Mouse (Mus musculus): ENCODE measurements around the gene Iqschfp. TPM values are rescaled to one million over a fixed set of nuclear protein-coding genes. Genes with fewer than 3 reads are reported as not detected.
A peak's percentile ranks its signal among the peaks of the same experiment; 100 is the strongest.

Iqschfp gene
- polyA plus RNA-seq, 1 experiment from 2014 or later = 0.10 TPM

DNA sequence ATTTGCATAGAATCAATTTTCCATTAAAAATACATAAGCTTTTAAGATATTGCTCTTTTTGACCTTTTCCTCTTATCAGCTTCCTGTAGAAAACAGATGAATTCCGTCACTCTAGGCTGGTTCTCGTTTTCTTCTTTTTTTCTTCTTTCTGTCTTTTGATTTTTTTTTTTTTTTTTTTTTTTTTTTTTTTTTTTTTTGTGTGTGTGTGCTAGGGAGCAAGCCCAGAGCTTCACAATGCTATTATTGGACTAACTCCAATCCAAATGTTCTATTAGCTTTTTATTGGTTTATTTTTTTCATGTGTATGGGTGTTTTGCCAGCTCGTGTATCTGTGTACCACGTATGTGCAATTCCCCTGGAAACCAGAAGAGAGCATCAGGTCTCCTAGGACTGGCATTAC, 592.5 kb downstream of the Iqschfp start:
- no peak for ATAC-seq (ENCODE audit: insufficient read depth, low FRiP score)
- Histone ChIP-seq H3K4me2 (ENCODE audit: low read depth, low read length) (no peak overlapping the region), H3K27ac (ENCODE audit: low read length) (no peak overlapping the region), H3K9me3 (replicated peaks; ENCODE audit: control insufficient read depth, low read length) (no peaks in the 10 kb centered on the region), H3K4me1 (ENCODE audit: control insufficient read depth, insufficient read depth, low read length) (no peaks in the 10 kb centered on the region), H3K9ac (ENCODE audit: low read length) (no peak overlapping the region), H3K27me3 (ENCODE audit: control insufficient read depth, insufficient read depth, low read length) (no peaks in the 10 kb centered on the region), H3K36me3 (ENCODE audit: control insufficient read depth, insufficient read depth, low read length) (no peaks in the 10 kb centered on the region), H3K4me3 (replicated peaks; ENCODE audit: low read length) (no peak overlapping the region)
- 76% methylated on average over 4 of the region's 4 CpGs for WGBS

- WGBS = 86% methylated on average over 1 of the region's 1 CpGs
- H3K9ac ChIP-seq (ENCODE audit: low read length) = no peak overlapping the region
- H3K4me2 ChIP-seq (ENCODE audit: low read depth, low read length) = no peak overlapping the region
- H3K4me1 ChIP-seq (ENCODE audit: control insufficient read depth, insufficient read depth, low read length) = no peaks in the 10 kb centered on the region
- H3K27ac ChIP-seq (ENCODE audit: low read length) = no peak overlapping the region
- no peaks in the 10 kb centered on the region for H3K36me3 ChIP-seq (ENCODE audit: control insufficient read depth, insufficient read depth, low read length)
- no peak overlapping the region for H3K4me3 ChIP-seq (replicated peaks; ENCODE audit: low read length)
- no peak for ATAC-seq (ENCODE audit: insufficient read depth, low FRiP score)
- H3K9me3 ChIP-seq (replicated peaks; ENCODE audit: control insufficient read depth, low read length) = no peaks in the 10 kb centered on the region
- H3K27me3 ChIP-seq (ENCODE audit: control insufficient read depth, insufficient read depth, low read length) = no peaks in the 10 kb centered on the region
Measured at GRCm38 (mm10) chr3:68487621-68488020, 595.6 kb downstream of the Iqschfp start.

DNA sequence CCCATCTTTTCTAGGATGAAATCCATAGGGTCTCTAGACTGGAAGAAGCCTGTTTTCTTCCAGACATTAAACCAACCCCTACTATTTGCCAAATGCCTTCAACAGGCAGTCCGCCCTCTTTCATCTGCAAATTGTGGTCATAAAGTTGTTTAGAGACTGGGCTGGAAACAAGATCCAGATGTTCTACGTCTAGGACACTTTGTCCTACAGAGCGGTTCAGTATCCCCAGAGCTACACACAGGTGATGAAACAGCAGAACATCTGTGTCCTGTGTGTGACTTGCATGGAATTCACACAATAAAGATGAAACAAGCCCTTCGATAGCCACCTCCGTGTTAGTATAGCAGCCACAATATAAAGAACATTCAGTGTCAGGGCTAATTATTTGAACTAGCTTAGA, 596.3 kb downstream of the Iqschfp start:
- ATAC-seq (ENCODE audit: insufficient read depth, low FRiP score) = no peak
- Histone ChIP-seq H3K36me3 (ENCODE audit: control insufficient read depth, insufficient read depth, low read length) (no peaks in the 10 kb centered on the region), H3K4me2 (ENCODE audit: low read depth, low read length) (no peak overlapping the region), H3K4me1 (ENCODE audit: control insufficient read depth, insufficient read depth, low read length) (no peaks in the 10 kb centered on the region), H3K27me3 (ENCODE audit: control insufficient read depth, insufficient read depth, low read length) (no peaks in the 10 kb centered on the region), H3K9me3 (replicated peaks; ENCODE audit: control insufficient read depth, low read length) (no peaks in the 10 kb centered on the region), H3K4me3 (replicated peaks; ENCODE audit: low read length) (no peak overlapping the region), H3K27ac (ENCODE audit: low read length) (no peak overlapping the region), H3K9ac (ENCODE audit: low read length) (no peak overlapping the region)
- 53% methylated on average over 5 of the region's 5 CpGs for WGBS

- WGBS = 59% methylated on average over 6 of the region's 6 CpGs
- Histone ChIP-seq H3K9ac (ENCODE audit: low read length) (no peak overlapping the region), H3K27ac (ENCODE audit: low read length) (peak overlapping the region; percentile 95), H3K4me1 (ENCODE audit: control insufficient read depth, insufficient read depth, low read length) (peaks cover 9% of the 10 kb centered on the region; the same call in 1 of the 2 replicates), H3K9me3 (replicated peaks; ENCODE audit: control insufficient read depth, low read length) (no peaks in the 10 kb centered on the region), H3K27me3 (ENCODE audit: control insufficient read depth, insufficient read depth, low read length) (no peaks in the 10 kb centered on the region), H3K4me2 (ENCODE audit: low read depth, low read length) (no peak overlapping the region), H3K36me3 (ENCODE audit: control insufficient read depth, insufficient read depth, low read length) (no peaks in the 10 kb centered on the region), H3K4me3 (replicated peaks; ENCODE audit: low read length) (no peak overlapping the region)
- no peak for ATAC-seq (ENCODE audit: insufficient read depth, low FRiP score)
Measured at GRCm38 (mm10) chr3:68491516-68491915, 599.5 kb downstream of the Iqschfp start.

DNA sequence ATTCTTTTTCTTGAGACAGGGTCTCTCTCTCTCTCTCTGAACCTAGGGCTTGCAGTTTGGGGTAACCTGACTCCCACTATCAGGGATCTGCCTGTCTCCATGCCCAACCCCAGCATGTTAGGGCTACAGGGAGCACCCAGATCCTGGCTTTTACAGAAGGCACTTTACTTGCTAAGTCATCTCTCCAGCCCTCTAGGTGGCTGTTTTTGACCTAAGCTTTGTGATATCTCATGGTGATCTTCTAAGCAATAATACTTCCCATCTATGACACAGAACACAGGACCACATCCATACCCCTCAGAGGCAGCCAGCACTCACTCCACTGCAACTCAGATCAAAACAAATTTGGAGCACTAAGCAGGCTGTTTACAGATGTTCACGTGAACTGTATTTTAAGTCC, 600.0 kb downstream of the Iqschfp start:
- Histone ChIP-seq H3K4me1 (ENCODE audit: control insufficient read depth, insufficient read depth, low read length) (peaks cover 11% of the 10 kb centered on the region; the same call in 1 of the 2 replicates), H3K9ac (ENCODE audit: low read length) (no peak overlapping the region), H3K4me3 (replicated peaks; ENCODE audit: low read length) (no peak overlapping the region), H3K9me3 (replicated peaks; ENCODE audit: control insufficient read depth, low read length) (no peaks in the 10 kb centered on the region), H3K36me3 (ENCODE audit: control insufficient read depth, insufficient read depth, low read length) (no peaks in the 10 kb centered on the region), H3K27me3 (ENCODE audit: control insufficient read depth, insufficient read depth, low read length) (no peaks in the 10 kb centered on the region), H3K27ac (ENCODE audit: low read length) (peak overlapping the region; percentile 95), H3K4me2 (ENCODE audit: low read depth, low read length) (no peak overlapping the region)
- WGBS = 43% methylated on average over 1 of the region's 1 CpGs
- ATAC-seq (ENCODE audit: insufficient read depth, low FRiP score) = no peak

GRCm38 (mm10) chr3:68492513-68492912, 600.5 kb downstream of the Iqschfp start:
- Histone ChIP-seq H3K9me3 (replicated peaks; ENCODE audit: control insufficient read depth, low read length) (no peaks in the 10 kb centered on the region), H3K36me3 (ENCODE audit: control insufficient read depth, insufficient read depth, low read length) (no peaks in the 10 kb centered on the region), H3K4me1 (ENCODE audit: control insufficient read depth, insufficient read depth, low read length) (peaks cover 11% of the 10 kb centered on the region; the same call in 1 of the 2 replicates), H3K27me3 (ENCODE audit: control insufficient read depth, insufficient read depth, low read length) (no peaks in the 10 kb centered on the region), H3K27ac (ENCODE audit: low read length) (peak overlapping the region; percentile 95), H3K4me3 (replicated peaks; ENCODE audit: low read length) (peak overlapping the region; percentile 79), H3K4me2 (ENCODE audit: low read depth, low read length) (peak overlapping the region; percentile 93), H3K9ac (ENCODE audit: low read length) (peak overlapping the region; percentile 23; the same call in 1 of the 2 replicates)
- no peak for ATAC-seq (ENCODE audit: insufficient read depth, low FRiP score)
- WGBS = 21% methylated on average over 3 of the region's 3 CpGs

DNA sequence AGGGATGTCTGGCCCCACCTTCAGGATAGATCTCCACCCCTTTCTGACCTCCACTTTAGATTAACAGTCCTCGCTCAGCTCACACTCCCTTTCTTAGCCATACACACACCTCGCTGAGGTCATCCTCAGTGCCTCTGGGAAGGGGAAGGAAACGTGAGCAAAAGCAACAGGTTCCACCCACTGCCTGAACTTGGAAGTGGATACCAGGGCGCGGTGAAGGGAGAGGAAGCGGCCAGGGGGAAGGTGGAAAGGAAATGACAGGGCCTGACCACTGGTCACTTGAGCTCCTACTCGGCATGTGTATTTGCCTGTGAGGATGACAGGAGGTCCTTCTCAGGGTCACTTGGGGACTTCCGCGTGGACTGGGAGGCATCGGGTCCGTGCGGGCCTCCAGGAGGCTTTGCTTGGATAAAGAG, 601.1 kb downstream of the Iqschfp start:
- Histone ChIP-seq H3K9ac (ENCODE audit: low read length) (peak overlapping the region; percentile 88), H3K36me3 (ENCODE audit: control insufficient read depth, insufficient read depth, low read length) (no peaks in the 10 kb centered on the region), H3K4me2 (ENCODE audit: low read depth, low read length) (peak overlapping the region; percentile 93), H3K27ac (ENCODE audit: low read length) (peak overlapping the region; percentile 95), H3K4me3 (replicated peaks; ENCODE audit: low read length) (peak overlapping the region; percentile 79), H3K4me1 (ENCODE audit: control insufficient read depth, insufficient read depth, low read length) (peaks cover 11% of the 10 kb centered on the region; the same call in 1 of the 2 replicates), H3K9me3 (replicated peaks; ENCODE audit: control insufficient read depth, low read length) (no peaks in the 10 kb centered on the region), H3K27me3 (ENCODE audit: control insufficient read depth, insufficient read depth, low read length) (no peaks in the 10 kb centered on the region)
- peak; percentile 77 for ATAC-seq (ENCODE audit: insufficient read depth, low FRiP score)
- WGBS = 2% methylated on average over 12 of the region's 12 CpGs

- H3K9me3 ChIP-seq (replicated peaks; ENCODE audit: control insufficient read depth, low read length) = no peaks in the 10 kb centered on the region
- peak overlapping the region; percentile 93 for H3K4me2 ChIP-seq (ENCODE audit: low read depth, low read length)
- no peaks in the 10 kb centered on the region for H3K27me3 ChIP-seq (ENCODE audit: control insufficient read depth, insufficient read depth, low read length)
- H3K27ac ChIP-seq (ENCODE audit: low read length) = peak overlapping the region; percentile 95
- H3K9ac ChIP-seq (ENCODE audit: low read length) = peak overlapping the region; percentile 88
- no peaks in the 10 kb centered on the region for H3K36me3 ChIP-seq (ENCODE audit: control insufficient read depth, insufficient read depth, low read length)
- under 1% methylated on average over 66 of the region's 70 CpGs for WGBS
- peak; percentile 79 for ATAC-seq (ENCODE audit: insufficient read depth, low FRiP score)
- peaks cover 11% of the 10 kb centered on the region; the same call in 1 of the 2 replicates for H3K4me1 ChIP-seq (ENCODE audit: control insufficient read depth, insufficient read depth, low read length)
- H3K4me3 ChIP-seq (replicated peaks; ENCODE audit: low read length) = peak overlapping the region; percentile 79
Measured at GRCm38 (mm10) chr3:68493586-68494295, 601.7 kb downstream of the Iqschfp start.

DNA sequence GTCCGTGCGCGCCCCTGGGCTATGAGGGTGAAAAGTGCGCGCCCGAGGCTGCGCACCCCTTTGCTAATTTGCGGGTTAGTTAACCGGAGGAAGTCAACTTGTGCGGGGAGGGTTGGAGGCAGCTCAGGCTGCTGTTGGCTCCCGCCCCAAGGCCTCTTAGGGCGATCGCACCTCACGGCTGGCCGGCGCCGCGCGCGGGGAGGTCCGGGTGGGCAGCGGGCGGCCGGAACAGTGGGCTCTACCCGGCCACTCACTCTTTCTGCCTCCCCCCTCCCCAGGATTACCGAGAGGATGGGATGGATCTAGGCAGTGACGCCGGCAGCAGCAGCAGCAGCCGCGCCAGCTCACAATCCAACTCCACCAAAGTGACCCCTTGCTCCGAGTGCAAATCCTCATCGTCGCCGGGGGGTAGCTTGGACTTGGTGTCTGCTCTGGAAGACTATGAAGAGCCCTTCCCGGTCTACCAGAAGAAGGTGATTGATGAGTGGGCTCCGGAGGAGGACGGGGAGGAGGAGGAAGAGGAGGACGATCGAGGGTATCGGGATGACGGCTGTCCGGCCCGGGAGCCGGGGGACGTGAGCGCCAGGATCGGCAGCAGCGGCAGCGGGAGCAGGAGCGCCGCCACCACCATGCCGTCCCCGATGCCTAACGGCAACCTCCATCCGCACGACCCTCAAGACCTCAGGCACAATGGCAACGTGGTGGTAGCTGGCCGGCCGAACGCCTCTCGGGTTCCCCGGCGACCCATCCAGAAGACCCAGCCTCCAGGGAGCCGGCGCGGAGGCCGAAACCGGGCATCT, 602.5 kb downstream of the Iqschfp start:
- Histone ChIP-seq H3K9me3 (replicated peaks; ENCODE audit: control insufficient read depth, low read length) (no peaks in the 10 kb centered on the region), H3K27ac (ENCODE audit: low read length) (peak overlapping the region; percentile 95), H3K9ac (ENCODE audit: low read length) (peak overlapping the region; percentile 88), H3K4me3 (replicated peaks; ENCODE audit: low read length) (peak overlapping the region; percentile 79), H3K27me3 (ENCODE audit: control insufficient read depth, insufficient read depth, low read length) (no peaks in the 10 kb centered on the region), H3K36me3 (ENCODE audit: control insufficient read depth, insufficient read depth, low read length) (no peaks in the 10 kb centered on the region), H3K4me1 (ENCODE audit: control insufficient read depth, insufficient read depth, low read length) (peaks cover 11% of the 10 kb centered on the region; the same call in 1 of the 2 replicates), H3K4me2 (ENCODE audit: low read depth, low read length) (peak overlapping the region; percentile 93)
- peak; percentile 9 for ATAC-seq (ENCODE audit: insufficient read depth, low FRiP score)
- WGBS = under 1% methylated on average over 68 of the region's 68 CpGs
